Comparison of ENCODE assay signal across 19 mouse cellular contexts in genomic region chr9:106332746-106333145, GRCm38 (mm10). TPM values are rescaled to one million over a fixed set of nuclear protein-coding genes. Genes with fewer than 3 reads are reported as not detected.
DNase-seq lines count a peak whose midpoint lies in the region; ATAC-seq and TF ChIP-seq lines count a peak whose summit lies in the region.
"Had no signal": no experiment of that assay in that cellular context is flagged by ENCODE, and none has a peak within 500 bp of the region (broad histone marks: within the 10 kb centered on the region; RNA-seq: fewer than 3 reads in every experiment).

No protein-coding gene starts in this region.

- H3K4me3 ChIP-seq in left cerebral cortex, adult 2 months, result no peak overlapping the region
- H3K4me3 ChIP-seq in bone marrow macrophage, adult 2 months (ENCODE audit: insufficient read depth, low read length), result no peak overlapping the region
- no peak overlapping the region for H3K4me3 ChIP-seq in embryonic facial prominence, embryonic 13.5 days
- H3K4me3 ChIP-seq: forebrain, embryonic 13.5 days; heart, embryonic 10.5 days; hindbrain, embryonic 13.5 days; intestine, embryonic 15.5 days had no signal

- H3K9me3 ChIP-seq in embryonic facial prominence, embryonic 13.5 days, result no peaks in the 10 kb centered on the region
- H3K9me3 ChIP-seq: forebrain, embryonic 13.5 days; heart, embryonic 10.5 days; hindbrain, embryonic 13.5 days; intestine, embryonic 15.5 days had no signal

- no peak for TF ChIP-seq POLR2A in bone marrow macrophage, adult 2 months (IDR thresholded peaks at IDR 0.05; ENCODE audit: borderline replicate concordance, low read depth, low read length)

- H3K9ac ChIP-seq in embryonic facial prominence, embryonic 13.5 days, result peak overlapping the region; percentile 16; the same call in 1 of the 2 replicates
- H3K9ac ChIP-seq: forebrain, embryonic 13.5 days; forebrain, postnatal 0 days; hindbrain, embryonic 13.5 days; intestine, embryonic 15.5 days had no signal

- peak overlapping the region; percentile 29; the same call in 1 of the 2 replicates for H3K27ac ChIP-seq in left cerebral cortex, adult 2 months
- H3K27ac ChIP-seq in bone marrow macrophage, adult 2 months (ENCODE audit: insufficient read depth, low read depth, low read length), result peak overlapping the region; percentile 78
- H3K27ac ChIP-seq in embryonic facial prominence, embryonic 13.5 days, result no peak overlapping the region
- H3K27ac ChIP-seq: forebrain, embryonic 13.5 days; heart, embryonic 10.5 days; hindbrain, embryonic 13.5 days; intestine, embryonic 15.5 days had no signal

- TF ChIP-seq CTCF in left cerebral cortex, adult 2 months (IDR thresholded peaks at IDR 0.05), result no peak
- no peak for TF ChIP-seq CTCF in bone marrow macrophage, adult 2 months (IDR thresholded peaks at IDR 0.05; ENCODE audit: low read depth, low read length)

- no peak for DNase-seq in left cerebral cortex, adult 2 months (ENCODE audit: extremely low spot score in 1 of 2, low spot score in 2 of 2)
- no peak for DNase-seq in left cerebral cortex, adult 9 months (ENCODE audit: low spot score in 2 of 2)
- no peak for DNase-seq in adrenal gland, adult 8-10 months
- DNase-seq in cerebellum, postnatal 4 days (ENCODE audit: low spot score in 2 of 2), result no peak
- DNase-seq: adrenal gland, postnatal 14 days; cerebellum, adult 2 months; cerebellum, postnatal 10 days; forebrain, postnatal 0 days; gastrocnemius, postnatal 36 days; heart, adult 18-20 months; heart, postnatal 10 days; heart, postnatal 4 days had no signal

- ATAC-seq in embryonic facial prominence, embryonic 13.5 days (ENCODE audit: insufficient number of reproducible peaks, insufficient read depth, low FRiP score, low TSS enrichment, low read depth), result no peak
- 0 out of 2 replicates have a peak, but pooled peaks have one; percentile 25 for ATAC-seq in megakaryocyte, adult 5-6 weeks (ENCODE audit: poor library complexity, severe bottlenecking)
- ATAC-seq: forebrain, embryonic 13.5 days; forebrain, postnatal 0 days; intestine, embryonic 15.5 days had no signal

- H3K4me1 ChIP-seq in bone marrow macrophage, adult 2 months (ENCODE audit: control insufficient read depth, insufficient read depth, low read length), result peaks cover 45% of the 10 kb centered on the region
- peaks cover 66% of the 10 kb centered on the region for H3K4me1 ChIP-seq in embryonic facial prominence, embryonic 13.5 days

- H3K4me2 ChIP-seq in embryonic facial prominence, embryonic 13.5 days, result no peak overlapping the region
- H3K4me2 ChIP-seq: forebrain, embryonic 13.5 days; hindbrain, embryonic 13.5 days; intestine, embryonic 15.5 days had no signal

- no peaks in the 10 kb centered on the region for H3K27me3 ChIP-seq in embryonic facial prominence, embryonic 13.5 days
- H3K27me3 ChIP-seq: forebrain, embryonic 13.5 days; hindbrain, embryonic 13.5 days; intestine, embryonic 15.5 days had no signal

- intact Hi-C loops in left cerebral cortex, adult 2 months (cut with DNase I), result no loop called here

- WGBS in embryonic facial prominence, embryonic 13.5 days, result 81% methylated on average over 3 of the region's 3 CpGs

- 0 out of 2 replicates have a peak, but pooled peaks cover 4% of the 10 kb centered on the region for H3K36me3 ChIP-seq in embryonic facial prominence, embryonic 13.5 days
- H3K36me3 ChIP-seq: hindbrain, embryonic 13.5 days; intestine, embryonic 15.5 days had no signal

RNA-seq across cellular contexts. Expression of gene Dusp7, which starts 35.7 kb away (rescaled TPM):
- 100 to 1,000 TPM; 105 to 115 TPM for total RNA-seq in left cerebral cortex, adult 2 months (2021)
- polyA plus RNA-seq in bone marrow macrophage, adult 2 months (2012; ENCODE audit: insufficient read depth, insufficient read length, missing spikeins), result 122 and 129 TPM in 2 replicates
- polyA plus RNA-seq in embryonic facial prominence, embryonic 13.5 days (2015; fragmentation: Nextera tagmentation; extraction: Ambion mirVana), result 40.3 and 40.6 TPM in 2 replicates
- total RNA-seq in megakaryocyte, adult 5-6 weeks (2015), result 71.0 and 83.1 TPM in 2 replicates
- total RNA-seq in megakaryocyte, adult 5-6 weeks (2017), result 28.1 and 35.0 TPM in 2 replicates
- 10 to 100 TPM; 13.1 to 22.0 (median 18.4) TPM for total RNA-seq in adrenal gland, adult 8-10 months (2022)

RNA-seq across cellular contexts. Expression of gene Poc1a, which starts 51.9 kb away (rescaled TPM):
- 10 to 100 TPM; 18.6 to 19.6 TPM for total RNA-seq in left cerebral cortex, adult 2 months (2021)
- polyA plus RNA-seq in bone marrow macrophage, adult 2 months (2012; ENCODE audit: insufficient read depth, insufficient read length, missing spikeins), result 8.3 and 13.7 TPM in 2 replicates
- polyA plus RNA-seq in embryonic facial prominence, embryonic 13.5 days (2015; fragmentation: Nextera tagmentation; extraction: Ambion mirVana), result 22.9 and 26.0 TPM in 2 replicates
- total RNA-seq in megakaryocyte, adult 5-6 weeks (2015), result 26.7 and 37.1 TPM in 2 replicates
- total RNA-seq in megakaryocyte, adult 5-6 weeks (2017), result 15.7 and 23.1 TPM in 2 replicates
- 1 to 10 TPM; 3.9 to 6.5 (median 5.5) TPM for total RNA-seq in adrenal gland, adult 8-10 months (2022)
